Mouse (Mus musculus) lung, postnatal 0 days (tissue): ENCODE results near the gene Pcsk6. TPM values are rescaled to one million over a fixed set of nuclear protein-coding genes. Genes with fewer than 3 reads are reported as not detected.

Experiments used
- ATAC-seq: fragments of 200-750 bp; cut with Nextera tagmentation; 2 replicates; pipeline ENCODE4 v1.8.0; 2017; ENCODE audit warnings: moderate library complexity
- DNase-seq: peaks from one replicate; pipeline ENCODE4 v3.0.0-alpha.2; 2016; ENCODE audit warnings: low spot score
- H3K27ac ChIP-seq: fragments of 300-500 bp; sonication (generic); 2 replicates; pipeline ENCODE4 v1.5.1; 2014; ENCODE audit warnings: antibody characterized with exemption, mild to moderate bottlenecking, low read length, mixed read lengths
- H3K27me3 ChIP-seq: fragments of 300-500 bp; sonication (generic); replicated peaks from 2 replicates; pipeline ENCODE4 v1.6.1; 2014; ENCODE audit warnings: low read length, mixed read lengths; ENCODE audit not compliant: insufficient read depth
- H3K36me3 ChIP-seq: fragments of 300-500 bp; sonication (generic); 2 replicates; pipeline ENCODE4 v1.6.1; 2014; ENCODE audit warnings: low read length, mixed read lengths; ENCODE audit not compliant: insufficient read depth
- H3K4me1 ChIP-seq: fragments of 300-500 bp; sonication (generic); 2 replicates; pipeline ENCODE4 v1.6.1; 2014; ENCODE audit warnings: antibody characterized with exemption, low read depth, low read length, mixed read lengths; ENCODE audit not compliant: insufficient read depth
- H3K4me2 ChIP-seq: fragments of 300-500 bp; sonication (generic); replicated peaks from 2 replicates; pipeline ENCODE4 v1.6.1; 2014; ENCODE audit warnings: low read depth, mild to moderate bottlenecking, low read length, moderate library complexity, mixed read lengths
- H3K4me3 ChIP-seq: fragments of 300-500 bp; sonication (generic); 2 replicates; pipeline ENCODE4 v1.5.1; 2014; ENCODE audit warnings: low read depth, low read length
- H3K9ac ChIP-seq: fragments of 300-500 bp; sonication (generic); replicated peaks from 2 replicates; pipeline ENCODE4 v1.6.1; 2014; ENCODE audit warnings: low read depth, mild to moderate bottlenecking
- H3K9me3 ChIP-seq: fragments of 300-500 bp; sonication (generic); 2 replicates; pipeline ENCODE4 v1.6.1; 2016; ENCODE audit warnings: low read length, mixed read lengths
- CTCF ChIP-seq: IDR thresholded peaks from 2 replicates; pipeline ENCODE4 v1.5.1; 2016; ENCODE audit warnings: antibody characterized with exemption, mild to moderate bottlenecking
- EP300 ChIP-seq: IDR thresholded peaks from 2 replicates; pipeline ENCODE4 v1.6.1; 2016; ENCODE audit warnings: antibody characterized with exemption, mild to moderate bottlenecking, control low read depth
- WGBS: fragments of 180-500 bp; shearing (Covaris S2); extraction: QIAGEN DNeasy Blood & Tissue Kit; methylation state at CpG from one replicate; pipeline ENCODE4 v1.1.7; 2014; 5-methylcytosine and 5-hydroxymethylcytosine counted together
- polyA plus RNA-seq: library from polyadenylated mRNA; unstranded; fragments of >200 nt; fragmentation: Nextera tagmentation; extraction: Ambion mirVana; gene quantifications from 2 replicates; pipeline ENCODE4 v1.2.1, GENCODE M21; 2015

Gene Pcsk6
- polyA plus RNA-seq, 1 experiment from 2014 or later: 1.4 TPM

GRCm38 (mm10) chr7:65978996-65979823 lies 117.7 kb downstream of the Pcsk6 start:
- no peak overlapping the region for H3K9ac ChIP-seq
- no peaks in the 10 kb centered on the region for H3K27me3 ChIP-seq
- H3K4me1 ChIP-seq: peaks cover 5% of the 10 kb centered on the region
- 43% methylated on average over 11 of the region's 11 CpGs for WGBS
- TF ChIP-seq CTCF (no peak), EP300 (peak; percentile 73)
- no peaks in the 10 kb centered on the region for H3K9me3 ChIP-seq
- peak overlapping the region; percentile 47; the same call in 1 of the 2 replicates for H3K27ac ChIP-seq
- DNase-seq: peak; percentile 83
- peak; percentile 87 for ATAC-seq
- no peak overlapping the region for H3K4me2 ChIP-seq
- H3K36me3 ChIP-seq: no peaks in the 10 kb centered on the region
- H3K4me3 ChIP-seq: no peak overlapping the region

- WGBS: 89% methylated on average over 9 of the region's 9 CpGs
- TF ChIP-seq CTCF (no peak), EP300 (no peak)
- no peaks in the 10 kb centered on the region for H3K27me3 ChIP-seq
These were observed 118.5 kb downstream of the Pcsk6 start for GRCm38 (mm10) chr7:65980000-65980399.

GRCm38 (mm10) chr7:65982057-65982456 lies 120.5 kb downstream of the Pcsk6 start:
- Histone ChIP-seq H3K27ac (no peak overlapping the region), H3K36me3 (no peaks in the 10 kb centered on the region), H3K4me3 (no peak overlapping the region), H3K27me3 (no peaks in the 10 kb centered on the region), H3K4me1 (peaks cover 5% of the 10 kb centered on the region), H3K9ac (no peak overlapping the region), H3K9me3 (no peaks in the 10 kb centered on the region), H3K4me2 (no peak overlapping the region)
- TF ChIP-seq CTCF: no peak
- TF ChIP-seq EP300: no peak
- DNase-seq: peak; percentile 14
- WGBS: 51% methylated on average over 3 of the region's 3 CpGs
- ATAC-seq: peak; percentile 44

More at GRCm38 (mm10) chr7:65980000-65980399, 118.5 kb downstream of the Pcsk6 start:
- no peak for DNase-seq
- Histone ChIP-seq H3K9me3 (no peaks in the 10 kb centered on the region), H3K9ac (no peak overlapping the region), H3K36me3 (no peaks in the 10 kb centered on the region), H3K4me3 (no peak overlapping the region), H3K4me1 (peaks cover 5% of the 10 kb centered on the region), H3K27ac (no peak overlapping the region), H3K4me2 (no peak overlapping the region)
- ATAC-seq: no peak

- Histone ChIP-seq H3K36me3 (no peaks in the 10 kb centered on the region), H3K27me3 (no peaks in the 10 kb centered on the region), H3K4me1 (no peaks in the 10 kb centered on the region), H3K4me2 (no peak overlapping the region), H3K9ac (no peak overlapping the region), H3K27ac (no peak overlapping the region), H3K9me3 (no peaks in the 10 kb centered on the region), H3K4me3 (no peak overlapping the region)
- no peak for TF ChIP-seq CTCF
- TF ChIP-seq EP300: no peak
- no peak for ATAC-seq
- 86% methylated on average over 4 of the region's 4 CpGs for WGBS
- DNase-seq: no peak
These were observed 126.7 kb downstream of the Pcsk6 start for GRCm38 (mm10) chr7:65988249-65988648.

GRCm38 (mm10) chr7:65988709-65989108 lies 127.2 kb downstream of the Pcsk6 start:
- Histone ChIP-seq H3K9ac (no peak overlapping the region), H3K4me2 (no peak overlapping the region), H3K4me3 (no peak overlapping the region), H3K9me3 (no peaks in the 10 kb centered on the region), H3K27ac (no peak overlapping the region), H3K4me1 (no peaks in the 10 kb centered on the region), H3K27me3 (no peaks in the 10 kb centered on the region), H3K36me3 (no peaks in the 10 kb centered on the region)
- TF ChIP-seq CTCF (no peak), EP300 (no peak)
- DNase-seq (no peak), ATAC-seq (no peak)
- 89% methylated on average over 5 of the region's 5 CpGs for WGBS

DNA sequence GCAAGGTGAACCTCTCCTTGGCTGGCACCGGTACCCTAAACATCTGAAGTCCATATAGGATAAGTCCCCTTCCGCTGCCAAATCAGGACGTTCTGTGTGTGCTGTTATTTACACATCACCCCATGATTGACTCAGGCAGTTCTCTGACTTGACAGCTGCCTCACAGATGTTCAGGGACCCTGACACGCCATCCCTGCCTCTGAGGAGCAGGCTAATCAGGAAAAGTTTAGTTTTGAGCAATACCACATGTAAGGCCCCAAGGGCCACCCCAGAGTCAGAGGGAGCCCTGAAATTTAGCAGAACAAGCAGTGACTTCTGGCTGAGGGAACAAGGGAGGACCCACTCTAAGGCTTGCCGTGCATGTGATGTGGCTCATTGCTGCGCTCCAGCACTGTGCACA lies 130.8 kb downstream of the Pcsk6 start:
- Histone ChIP-seq H3K9ac (no peak overlapping the region), H3K36me3 (no peaks in the 10 kb centered on the region), H3K27me3 (no peaks in the 10 kb centered on the region), H3K27ac (no peak overlapping the region), H3K4me1 (no peaks in the 10 kb centered on the region), H3K4me2 (no peak overlapping the region), H3K4me3 (no peak overlapping the region), H3K9me3 (no peaks in the 10 kb centered on the region)
- no peak for ATAC-seq
- no peak for TF ChIP-seq EP300
- TF ChIP-seq CTCF: no peak
- 74% methylated on average over 6 of the region's 6 CpGs for WGBS
- DNase-seq: no peak
